Mouse (Mus musculus) lung, adult 2 months (tissue): ENCODE measurements around the gene Oxtr.

Source experiments
- CTCF ChIP-seq: fragments of 200-500 bp; IDR thresholded peaks from 2 replicates; pipeline ENCODE4 v1.5.1; 2011; ENCODE audit warnings: mild to moderate bottlenecking, low read length, control low read depth; ENCODE audit not compliant: insufficient read depth
- POLR2A ChIP-seq: fragments of 200-500 bp; IDR thresholded peaks from 2 replicates; pipeline ENCODE4 v1.6.1; 2011; ENCODE audit warnings: low read depth, mild to moderate bottlenecking, control low read depth, low read length, borderline replicate concordance; ENCODE audit errors: extremely low read depth

- TF ChIP-seq CTCF (no peak), POLR2A (no peak)
These were observed 11.4 kb upstream of the Oxtr start for GRCm38 (mm10) chr6:112501156-112501555.
